Mouse (Mus musculus) intestine, postnatal 0 days (tissue): ENCODE measurements around the gene Zdbf2. TPM values are rescaled to one million over a fixed set of nuclear protein-coding genes. Genes with fewer than 3 reads are reported as not detected.

Experiments used
- ATAC-seq: fragments of 200-750 bp; cut with Nextera tagmentation; 2 replicates; pipeline ENCODE4 v1.8.0; 2017; ENCODE audit warnings: mild to moderate bottlenecking, moderate TSS enrichment, moderate library complexity
- H3K27ac ChIP-seq: fragments of 300-500 bp; sonication (generic); 2 replicates; pipeline ENCODE4 v1.5.1; 2014; ENCODE audit warnings: mild to moderate bottlenecking, low read depth, low read length, moderate library complexity
- H3K27me3 ChIP-seq: fragments of 300-500 bp; sonication (generic); replicated peaks from 2 replicates; pipeline ENCODE4 v1.6.1; 2014; ENCODE audit warnings: low read length, mixed read lengths; ENCODE audit not compliant: control insufficient read depth, insufficient read depth
- H3K36me3 ChIP-seq: fragments of 300-500 bp; sonication (generic); 2 replicates; pipeline ENCODE4 v1.6.1; 2014; ENCODE audit warnings: mild to moderate bottlenecking, moderate library complexity; ENCODE audit not compliant: control insufficient read depth, insufficient read depth
- H3K4me1 ChIP-seq: fragments of 300-500 bp; sonication (generic); replicated peaks from 2 replicates; pipeline ENCODE4 v1.6.1; 2014; ENCODE audit warnings: antibody characterized with exemption, low read length, mixed read lengths; ENCODE audit not compliant: control insufficient read depth, insufficient read depth
- H3K4me2 ChIP-seq: fragments of 300-500 bp; sonication (generic); replicated peaks from 2 replicates; pipeline ENCODE4 v1.6.1; 2014; ENCODE audit warnings: low read depth, mild to moderate bottlenecking, moderate library complexity
- H3K4me3 ChIP-seq: fragments of 300-500 bp; sonication (generic); 2 replicates; pipeline ENCODE4 v1.5.1; 2014; ENCODE audit warnings: low read depth, low read length
- H3K9ac ChIP-seq: fragments of 300-500 bp; sonication (generic); 2 replicates; pipeline ENCODE4 v1.6.1; 2014; ENCODE audit warnings: mild to moderate bottlenecking, low read depth, low read length
- H3K9me3 ChIP-seq: fragments of 300-500 bp; sonication (generic); 2 replicates; pipeline ENCODE4 v1.6.1; 2016; ENCODE audit warnings: mixed run types; ENCODE audit not compliant: control insufficient read depth
- CTCF ChIP-seq: sonication (generic); IDR thresholded peaks from 2 replicates; pipeline ENCODE4 v1.5.1; 2016; ENCODE audit warnings: low read depth, mild to moderate bottlenecking, control low read depth, antibody characterized with exemption, moderate library complexity
- WGBS: fragments of 180-500 bp; shearing (Covaris S2); extraction: QIAGEN DNeasy Blood & Tissue Kit; methylation state at CpG from one replicate; pipeline ENCODE4 v1.1.7; 2014; 5-methylcytosine and 5-hydroxymethylcytosine counted together
- polyA plus RNA-seq: library from polyadenylated mRNA; unstranded; fragments of >200 nt; fragmentation: Nextera tagmentation; extraction: Ambion mirVana; gene quantifications from 2 replicates; pipeline ENCODE4 v1.2.1, GENCODE M21; 2015

The Zdbf2 gene
- polyA plus RNA-seq, 1 experiment from 2014 or later: 1.9 TPM

GRCm38 (mm10) chr1:63252351-63253209 is 20.5 kb upstream of the Zdbf2 start:
- ATAC-seq: no peak
- H3K36me3 ChIP-seq: no peaks in the 10 kb centered on the region
- no peaks in the 10 kb centered on the region for H3K4me1 ChIP-seq
- no peak overlapping the region for H3K4me2 ChIP-seq
- no peak overlapping the region for H3K4me3 ChIP-seq
- no peak overlapping the region for H3K27ac ChIP-seq
- H3K27me3 ChIP-seq: peaks cover 79% of the 10 kb centered on the region
- H3K9ac ChIP-seq: no peak overlapping the region
- no peaks in the 10 kb centered on the region for H3K9me3 ChIP-seq
- WGBS: 41% methylated on average over 24 of the region's 24 CpGs
- TF ChIP-seq CTCF: peak; percentile 66

GRCm38 (mm10) chr1:63253291-63253690 is 19.8 kb upstream of the Zdbf2 start:
- H3K4me3 ChIP-seq: no peak overlapping the region
- H3K27me3 ChIP-seq: peaks cover 77% of the 10 kb centered on the region
- no peak for ATAC-seq
- 38% methylated on average over 5 of the region's 5 CpGs for WGBS
- no peak overlapping the region for H3K9ac ChIP-seq
- H3K27ac ChIP-seq: no peak overlapping the region
- no peaks in the 10 kb centered on the region for H3K9me3 ChIP-seq
- H3K36me3 ChIP-seq: no peaks in the 10 kb centered on the region
- no peaks in the 10 kb centered on the region for H3K4me1 ChIP-seq
- no peak overlapping the region for H3K4me2 ChIP-seq
- TF ChIP-seq CTCF: no peak

GRCm38 (mm10) chr1:63255101-63255500 is 18.0 kb upstream of the Zdbf2 start:
- 29% methylated on average over 4 of the region's 4 CpGs for WGBS
- Histone ChIP-seq H3K4me2 (no peak overlapping the region), H3K9ac (no peak overlapping the region), H3K9me3 (no peaks in the 10 kb centered on the region), H3K4me1 (no peaks in the 10 kb centered on the region), H3K4me3 (no peak overlapping the region), H3K27me3 (peaks cover 77% of the 10 kb centered on the region), H3K27ac (no peak overlapping the region), H3K36me3 (no peaks in the 10 kb centered on the region)
- ATAC-seq: no peak
- TF ChIP-seq CTCF: no peak

- H3K36me3 ChIP-seq: no peaks in the 10 kb centered on the region
- 28% methylated on average over 5 of the region's 5 CpGs for WGBS
- no peaks in the 10 kb centered on the region for H3K9me3 ChIP-seq
- no peak overlapping the region for H3K4me2 ChIP-seq
- ATAC-seq: no peak
- H3K27me3 ChIP-seq: peaks cover 80% of the 10 kb centered on the region
- H3K4me1 ChIP-seq: no peaks in the 10 kb centered on the region
- H3K9ac ChIP-seq: no peak overlapping the region
- H3K4me3 ChIP-seq: no peak overlapping the region
- no peak overlapping the region for H3K27ac ChIP-seq
- no peak for TF ChIP-seq CTCF
These were observed 17.0 kb upstream of the Zdbf2 start for GRCm38 (mm10) chr1:63256083-63256482.

GRCm38 (mm10) chr1:63258501-63258900 is 14.6 kb upstream of the Zdbf2 start:
- 36% methylated on average over 2 of the region's 2 CpGs for WGBS
- H3K27me3 ChIP-seq: peaks cover 79% of the 10 kb centered on the region
- ATAC-seq: no peak

GRCm38 (mm10) chr1:63259271-63259830 is 13.7 kb upstream of the Zdbf2 start:
- Histone ChIP-seq H3K4me3 (no peak overlapping the region), H3K36me3 (no peaks in the 10 kb centered on the region), H3K9ac (no peak overlapping the region), H3K4me2 (no peak overlapping the region), H3K4me1 (no peaks in the 10 kb centered on the region), H3K9me3 (no peaks in the 10 kb centered on the region), H3K27ac (no peak overlapping the region), H3K27me3 (peaks cover 86% of the 10 kb centered on the region)
- 46% methylated on average over 11 of the region's 11 CpGs for WGBS
- no peak for ATAC-seq
- TF ChIP-seq CTCF: no peak

More at GRCm38 (mm10) chr1:63258501-63258900, 14.6 kb upstream of the Zdbf2 start:
- Histone ChIP-seq H3K4me3 (no peak overlapping the region), H3K9ac (no peak overlapping the region), H3K4me2 (no peak overlapping the region), H3K27ac (no peak overlapping the region), H3K36me3 (no peaks in the 10 kb centered on the region), H3K4me1 (no peaks in the 10 kb centered on the region), H3K9me3 (no peaks in the 10 kb centered on the region)
- TF ChIP-seq CTCF: no peak
